Mouse (Mus musculus): Measurements from ENCODE around the gene Rgmb. TPM values are rescaled to one million over a fixed set of nuclear protein-coding genes. Genes with fewer than 3 reads are reported as not detected.

Rgmb gene
- total and polyA plus RNA-seq, 3 experiments = 0.27 TPM; not detected in 2

DNA sequence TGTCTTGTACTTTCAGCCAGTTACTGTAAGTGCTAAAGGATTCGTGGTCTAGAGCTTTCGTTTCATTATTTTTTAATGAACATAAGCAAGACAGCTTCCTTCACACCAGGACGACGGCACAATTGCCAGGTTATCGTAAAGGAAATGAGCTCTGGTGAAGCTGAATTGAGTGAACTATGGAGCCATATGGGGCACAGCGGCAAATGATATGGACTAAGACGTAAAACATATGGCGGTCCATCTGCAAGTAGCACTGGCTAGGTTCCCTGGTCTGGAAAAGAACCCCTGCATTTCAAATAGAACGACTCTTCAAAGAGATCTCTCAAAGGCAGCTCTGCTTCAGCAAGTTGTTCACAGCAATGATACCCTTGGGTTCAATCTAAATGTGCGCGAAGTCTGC lies 6.5 kb downstream of the Rgmb start:
- H3K27me3 ChIP-seq (ENCODE audit: insufficient read depth, low read length) = peaks cover 11% of the 10 kb centered on the region; the same call in 1 of the 2 replicates
- no peak overlapping the region for H3K4me3 ChIP-seq (ENCODE audit: low read depth, low read length)
- ATAC-seq (ENCODE audit: extremely low read depth, insufficient number of reproducible peaks, low FRiP score, poor library complexity, severe bottlenecking) (no peak), DNase-seq (ENCODE audit: low spot score) (no peak)
- no peaks in the 10 kb centered on the region for H3K36me3 ChIP-seq (replicated peaks)
- TF ChIP-seq CTCF (IDR thresholded peaks at IDR 0.05; ENCODE audit: low read depth, low read length) (no peak), GATA1 (IDR thresholded peaks at IDR 0.05; ENCODE audit: borderline replicate concordance, low read length) (no peak), TAL1 (conservative IDR thresholded peaks at IDR 0.05; ENCODE audit: low read depth, low read length) (no peak), GATA2 (IDR thresholded peaks at IDR 0.05; ENCODE audit: borderline replicate concordance, low read depth, low read length) (no peak), POLR2AphosphoS5 (IDR thresholded peaks at IDR 0.05; ENCODE audit: insufficient replicate concordance, low read depth, low read length) (no peak)
- peaks cover 13% of the 10 kb centered on the region for H3K9me3 ChIP-seq (replicated peaks)
- H3K4me1 ChIP-seq (ENCODE audit: insufficient read depth, low read depth, low read length) = no peaks in the 10 kb centered on the region

DNA sequence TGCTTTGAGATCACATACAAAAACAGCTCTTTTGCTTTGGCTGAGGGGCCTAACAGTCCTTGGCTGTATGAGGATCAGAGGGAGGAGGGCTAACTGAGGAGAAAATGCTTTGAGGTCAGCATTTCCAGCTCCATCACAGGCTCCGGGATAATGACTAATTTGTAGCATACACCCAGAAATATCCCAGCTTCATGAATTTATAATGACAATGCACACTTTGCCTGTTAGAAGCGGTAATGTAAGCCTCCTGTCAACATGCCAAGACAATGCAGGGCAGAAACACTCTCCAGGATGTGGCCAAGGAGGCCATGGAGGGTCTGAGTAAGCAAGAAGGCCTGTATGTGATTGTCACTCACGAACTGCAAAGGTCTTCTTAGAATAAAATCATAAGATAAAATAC lies 7.0 kb downstream of the Rgmb start:
- Histone ChIP-seq H3K4me1 (ENCODE audit: insufficient read depth, low read depth, low read length) (no peaks in the 10 kb centered on the region), H3K36me3 (replicated peaks) (no peaks in the 10 kb centered on the region), H3K9me3 (replicated peaks) (peaks cover 13% of the 10 kb centered on the region), H3K4me3 (ENCODE audit: low read depth, low read length) (no peak overlapping the region), H3K27me3 (ENCODE audit: insufficient read depth, low read length) (peaks cover 8% of the 10 kb centered on the region; the same call in 1 of the 2 replicates)
- TF ChIP-seq POLR2AphosphoS5 (IDR thresholded peaks at IDR 0.05; ENCODE audit: insufficient replicate concordance, low read depth, low read length) (no peak), GATA1 (IDR thresholded peaks at IDR 0.05; ENCODE audit: borderline replicate concordance, low read length) (no peak), CTCF (IDR thresholded peaks at IDR 0.05; ENCODE audit: low read depth, low read length) (no peak), GATA2 (IDR thresholded peaks at IDR 0.05; ENCODE audit: borderline replicate concordance, low read depth, low read length) (no peak), TAL1 (conservative IDR thresholded peaks at IDR 0.05; ENCODE audit: low read depth, low read length) (no peak)
- no peak for ATAC-seq (ENCODE audit: extremely low read depth, insufficient number of reproducible peaks, low FRiP score, poor library complexity, severe bottlenecking)
- no peak for DNase-seq (ENCODE audit: low spot score)

DNA sequence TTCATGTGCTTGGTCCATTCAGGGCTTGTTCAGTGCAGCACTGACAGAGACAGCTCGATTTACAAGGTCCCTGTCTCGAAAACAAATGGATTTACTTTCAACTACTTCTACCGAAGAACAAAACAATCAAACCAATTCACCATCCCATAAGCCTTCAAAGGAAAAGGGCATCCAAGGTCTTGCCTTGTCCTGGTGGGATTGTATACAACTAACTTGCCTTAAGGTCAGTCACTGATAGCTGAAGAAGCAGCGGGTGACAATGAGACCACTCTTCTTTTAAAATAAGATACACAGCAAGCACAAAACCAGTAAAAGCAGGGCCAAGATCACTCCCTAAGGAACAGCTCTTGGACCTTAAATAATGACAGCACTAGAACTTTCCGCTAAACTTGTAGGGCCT lies 7.6 kb downstream of the Rgmb start:
- Histone ChIP-seq H3K27me3 (ENCODE audit: insufficient read depth, low read length) (peaks cover 10% of the 10 kb centered on the region; the same call in 1 of the 2 replicates), H3K4me3 (ENCODE audit: low read depth, low read length) (no peak overlapping the region), H3K36me3 (replicated peaks) (no peaks in the 10 kb centered on the region)

DNA sequence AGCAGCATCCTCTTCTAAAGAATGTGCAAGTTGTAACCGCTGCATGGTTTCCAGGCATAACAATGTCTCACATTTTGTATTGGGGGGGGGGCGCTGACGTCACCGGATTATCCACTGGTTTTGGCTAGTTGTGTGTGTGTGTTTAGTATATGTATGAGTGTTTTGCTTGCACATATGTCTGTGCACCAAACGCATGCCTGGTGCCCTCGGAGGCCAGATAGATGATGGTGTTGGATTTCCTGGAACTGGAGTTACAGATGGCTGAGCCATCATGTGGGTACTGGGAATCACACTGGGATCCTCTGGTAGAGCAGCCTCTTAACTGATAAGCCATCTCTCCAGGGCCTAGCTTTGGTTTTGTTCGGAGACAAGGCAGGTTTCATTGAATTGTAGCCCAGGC lies 8.5 kb downstream of the Rgmb start:
- ATAC-seq (ENCODE audit: extremely low read depth, insufficient number of reproducible peaks, low FRiP score, poor library complexity, severe bottlenecking) = no peak
- H3K36me3 ChIP-seq (replicated peaks) = no peaks in the 10 kb centered on the region
- H3K4me3 ChIP-seq (ENCODE audit: low read depth, low read length) = no peak overlapping the region
- no peak for TF ChIP-seq GATA2 (IDR thresholded peaks at IDR 0.05; ENCODE audit: borderline replicate concordance, low read depth, low read length)
- no peak for TF ChIP-seq POLR2AphosphoS5 (IDR thresholded peaks at IDR 0.05; ENCODE audit: insufficient replicate concordance, low read depth, low read length)
- no peak for TF ChIP-seq TAL1 (conservative IDR thresholded peaks at IDR 0.05; ENCODE audit: low read depth, low read length)
- TF ChIP-seq CTCF (IDR thresholded peaks at IDR 0.05; ENCODE audit: low read depth, low read length) = no peak
- no peak for TF ChIP-seq GATA1 (IDR thresholded peaks at IDR 0.05; ENCODE audit: borderline replicate concordance, low read length)
- H3K27me3 ChIP-seq (ENCODE audit: insufficient read depth, low read length) = peaks cover 10% of the 10 kb centered on the region; the same call in 1 of the 2 replicates
- no peak for DNase-seq (ENCODE audit: low spot score)
- H3K4me1 ChIP-seq (ENCODE audit: insufficient read depth, low read depth, low read length) = no peaks in the 10 kb centered on the region
- H3K9me3 ChIP-seq (replicated peaks) = peaks cover 13% of the 10 kb centered on the region

More for the DNA sequence above, 7.6 kb downstream of the Rgmb start:
- H3K4me1 ChIP-seq (ENCODE audit: insufficient read depth, low read depth, low read length) = no peaks in the 10 kb centered on the region
- peaks cover 13% of the 10 kb centered on the region for H3K9me3 ChIP-seq (replicated peaks)
- DNase-seq (ENCODE audit: low spot score) = no peak
- TF ChIP-seq TAL1 (conservative IDR thresholded peaks at IDR 0.05; ENCODE audit: low read depth, low read length) = no peak
- TF ChIP-seq POLR2AphosphoS5 (IDR thresholded peaks at IDR 0.05; ENCODE audit: insufficient replicate concordance, low read depth, low read length) = no peak
- no peak for TF ChIP-seq CTCF (IDR thresholded peaks at IDR 0.05; ENCODE audit: low read depth, low read length)
- TF ChIP-seq GATA2 (IDR thresholded peaks at IDR 0.05; ENCODE audit: borderline replicate concordance, low read depth, low read length) = no peak
- TF ChIP-seq GATA1 (IDR thresholded peaks at IDR 0.05; ENCODE audit: borderline replicate concordance, low read length) = no peak
- no peak for ATAC-seq (ENCODE audit: extremely low read depth, insufficient number of reproducible peaks, low FRiP score, poor library complexity, severe bottlenecking)

DNA sequence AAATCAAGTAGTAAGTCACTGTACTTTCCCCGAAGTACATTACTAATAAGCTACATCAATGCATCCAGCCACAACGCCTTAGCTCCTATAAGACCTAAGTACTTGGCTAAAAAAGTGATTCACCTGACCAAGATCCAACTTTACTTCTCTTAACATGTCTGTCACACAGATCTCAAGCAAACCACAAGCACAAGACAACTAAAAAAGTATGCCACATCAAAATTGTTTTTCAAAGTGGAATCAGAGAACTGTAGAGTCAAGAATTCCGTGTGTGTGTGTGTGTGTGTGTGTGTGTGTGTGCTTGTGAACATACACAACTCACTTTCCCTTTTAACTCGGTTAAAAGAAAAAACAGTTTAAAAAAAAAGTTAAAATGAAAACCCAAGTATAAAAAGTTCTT lies 9.1 kb downstream of the Rgmb start:
- H3K36me3 ChIP-seq (replicated peaks) = no peaks in the 10 kb centered on the region
- H3K27me3 ChIP-seq (ENCODE audit: insufficient read depth, low read length) = peaks cover 10% of the 10 kb centered on the region; the same call in 1 of the 2 replicates
- H3K4me1 ChIP-seq (ENCODE audit: insufficient read depth, low read depth, low read length) = no peaks in the 10 kb centered on the region
- DNase-seq (ENCODE audit: low spot score) (no peak), ATAC-seq (ENCODE audit: extremely low read depth, insufficient number of reproducible peaks, low FRiP score, poor library complexity, severe bottlenecking) (no peak)
- peaks cover 13% of the 10 kb centered on the region for H3K9me3 ChIP-seq (replicated peaks)
- TF ChIP-seq GATA2 (IDR thresholded peaks at IDR 0.05; ENCODE audit: borderline replicate concordance, low read depth, low read length) (no peak), POLR2AphosphoS5 (IDR thresholded peaks at IDR 0.05; ENCODE audit: insufficient replicate concordance, low read depth, low read length) (no peak), TAL1 (conservative IDR thresholded peaks at IDR 0.05; ENCODE audit: low read depth, low read length) (no peak), CTCF (IDR thresholded peaks at IDR 0.05; ENCODE audit: low read depth, low read length) (no peak), GATA1 (IDR thresholded peaks at IDR 0.05; ENCODE audit: borderline replicate concordance, low read length) (no peak)
- H3K4me3 ChIP-seq (ENCODE audit: low read depth, low read length) = no peak overlapping the region

DNA sequence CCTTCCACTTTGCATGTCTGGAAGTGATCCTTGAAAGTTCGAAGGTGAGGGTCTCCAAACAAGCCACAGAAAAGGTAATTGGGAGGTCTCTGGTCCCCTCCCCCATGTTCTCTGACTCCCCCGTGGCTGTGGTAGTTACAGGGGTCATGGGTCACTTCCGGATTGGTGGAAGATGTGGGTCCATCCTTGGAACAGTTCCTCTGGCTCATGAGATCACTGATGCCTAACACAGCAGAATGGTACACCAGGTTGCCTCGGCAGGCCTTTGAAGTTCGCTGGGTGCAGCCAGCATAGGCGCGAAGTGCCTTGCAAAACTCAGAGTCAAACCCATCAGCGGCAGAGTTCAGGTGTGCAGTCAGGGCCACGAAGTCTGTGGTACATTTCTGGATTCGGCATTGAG lies 10.1 kb downstream of the Rgmb start:
- Histone ChIP-seq H3K36me3 (replicated peaks) (no peaks in the 10 kb centered on the region), H3K27me3 (ENCODE audit: insufficient read depth, low read length) (peaks cover 10% of the 10 kb centered on the region; the same call in 1 of the 2 replicates), H3K4me3 (ENCODE audit: low read depth, low read length) (no peak overlapping the region), H3K9me3 (replicated peaks) (peaks cover 5% of the 10 kb centered on the region), H3K4me1 (ENCODE audit: insufficient read depth, low read depth, low read length) (no peaks in the 10 kb centered on the region)
- DNase-seq (ENCODE audit: low spot score) (no peak), ATAC-seq (ENCODE audit: extremely low read depth, insufficient number of reproducible peaks, low FRiP score, poor library complexity, severe bottlenecking) (no peak)
- TF ChIP-seq GATA1 (IDR thresholded peaks at IDR 0.05; ENCODE audit: borderline replicate concordance, low read length) = no peak
- TF ChIP-seq CTCF (IDR thresholded peaks at IDR 0.05; ENCODE audit: low read depth, low read length) = no peak
- TF ChIP-seq GATA2 (IDR thresholded peaks at IDR 0.05; ENCODE audit: borderline replicate concordance, low read depth, low read length) = no peak
